Mouse (Mus musculus) urinary bladder, postnatal 14 days (tissue): ENCODE measurements around the gene Prdx1.
"Not testable (repeated sequence)": the region's sequence is repeated elsewhere in the genome, so short reads cannot be mapped to it uniquely, and the experiment has no call there.

Experiments used
- DNase-seq: peaks from one replicate; pipeline ENCODE4 v3.0.0; 2021; ENCODE audit warnings: low spot score

Prdx1 gene

DNA sequence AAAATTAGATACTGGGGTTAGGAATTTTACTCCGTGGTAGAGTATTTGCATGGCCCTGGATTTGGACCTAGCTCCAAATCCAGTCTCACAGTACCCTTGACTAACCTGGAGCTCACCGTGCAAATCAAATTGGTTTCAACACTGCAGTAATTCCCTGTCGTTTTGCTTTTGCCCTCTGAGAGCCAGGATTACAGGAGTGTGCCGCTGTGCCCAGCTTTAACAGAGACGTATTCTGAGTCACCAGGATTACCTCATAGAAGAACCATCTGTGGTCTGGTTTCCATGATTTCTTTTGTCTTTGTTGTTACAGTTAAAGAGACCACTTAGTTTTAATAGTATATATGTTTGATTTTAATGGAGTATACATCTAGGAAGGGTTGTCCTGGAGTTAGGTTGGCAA is 6.2 kb upstream of the Prdx1 start:
- DNase-seq: no peak

DNA sequence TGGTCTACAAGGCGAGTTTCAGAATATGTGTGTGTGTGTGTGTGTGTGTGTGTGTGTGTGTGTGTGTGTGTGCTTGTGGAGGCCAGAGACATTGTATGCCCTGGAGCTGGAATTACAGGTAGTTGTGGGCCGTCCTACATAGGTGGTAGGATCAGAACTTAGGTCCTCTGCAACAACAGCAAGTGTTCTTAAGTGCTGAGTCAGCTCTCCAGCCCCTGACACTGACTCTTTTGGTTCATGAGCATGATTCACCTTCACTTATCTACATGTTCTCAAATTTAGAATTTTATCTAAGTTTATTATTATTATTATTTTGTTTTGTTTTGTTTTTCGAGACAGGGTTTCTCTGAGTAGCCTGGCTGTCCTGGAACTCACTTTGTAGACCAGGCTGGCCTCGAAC is 4.8 kb upstream of the Prdx1 start:
- DNase-seq: not testable (repeated sequence)

DNA sequence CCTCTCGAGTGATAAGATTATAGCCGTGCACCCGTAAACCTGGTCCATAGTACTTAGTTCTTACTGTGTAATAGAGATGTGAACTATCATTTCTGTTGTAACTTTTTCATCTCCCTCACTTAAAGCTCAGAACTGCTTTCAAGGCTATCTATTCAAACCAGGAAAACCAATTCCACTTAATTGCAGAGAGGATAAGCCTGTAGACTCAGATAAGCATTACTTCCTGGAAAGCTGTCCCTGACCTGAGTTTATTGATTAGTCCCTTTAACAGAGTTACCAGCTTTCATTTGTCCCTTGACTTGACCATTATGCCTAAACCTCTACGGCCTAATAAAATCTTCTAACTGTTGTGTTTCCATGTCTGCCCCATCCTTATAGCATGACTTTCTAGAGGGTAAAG is 1.4 kb upstream of the Prdx1 start:
- no peak for DNase-seq

DNA sequence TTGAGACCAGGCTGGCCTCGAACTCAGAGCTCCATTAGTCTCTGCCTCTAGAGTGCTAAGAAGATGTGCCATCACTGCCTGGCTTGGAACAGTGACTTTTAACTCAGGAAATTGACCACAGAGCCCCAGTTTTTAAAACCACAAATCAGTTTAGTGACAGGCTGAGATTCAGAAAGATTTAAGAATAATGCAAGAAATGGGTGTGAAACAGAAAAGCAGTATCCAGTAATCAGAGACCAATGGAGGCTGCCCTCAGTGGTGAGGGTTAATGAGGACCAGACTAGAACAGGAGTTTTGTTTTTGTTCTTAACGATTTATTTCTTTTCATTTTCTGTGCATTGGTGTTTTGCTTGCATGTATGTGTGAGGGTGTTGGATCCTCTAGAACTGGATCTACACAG is 679 bp upstream of the Prdx1 start:
- no peak for DNase-seq

DNA sequence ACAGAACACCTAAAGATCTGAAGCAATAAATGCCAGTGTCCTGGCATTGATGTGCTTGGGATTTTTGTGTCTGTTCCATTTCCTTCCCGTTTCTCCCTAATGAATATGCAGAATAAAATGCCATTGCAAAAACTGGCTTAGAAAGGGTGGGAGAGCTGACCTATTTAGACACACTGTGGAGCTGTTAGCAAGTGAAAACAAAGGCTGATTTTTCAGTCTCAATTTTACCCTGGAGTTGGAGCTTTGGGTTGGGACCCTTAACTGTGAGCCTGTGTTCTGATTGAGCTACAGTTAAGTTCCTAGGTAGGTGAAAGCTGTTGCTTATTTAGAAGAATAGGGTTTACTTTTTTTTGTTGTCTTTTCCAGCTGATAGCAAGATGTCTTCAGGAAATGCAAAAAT is 1.7 kb downstream of the Prdx1 start:
- no peak for DNase-seq

DNA sequence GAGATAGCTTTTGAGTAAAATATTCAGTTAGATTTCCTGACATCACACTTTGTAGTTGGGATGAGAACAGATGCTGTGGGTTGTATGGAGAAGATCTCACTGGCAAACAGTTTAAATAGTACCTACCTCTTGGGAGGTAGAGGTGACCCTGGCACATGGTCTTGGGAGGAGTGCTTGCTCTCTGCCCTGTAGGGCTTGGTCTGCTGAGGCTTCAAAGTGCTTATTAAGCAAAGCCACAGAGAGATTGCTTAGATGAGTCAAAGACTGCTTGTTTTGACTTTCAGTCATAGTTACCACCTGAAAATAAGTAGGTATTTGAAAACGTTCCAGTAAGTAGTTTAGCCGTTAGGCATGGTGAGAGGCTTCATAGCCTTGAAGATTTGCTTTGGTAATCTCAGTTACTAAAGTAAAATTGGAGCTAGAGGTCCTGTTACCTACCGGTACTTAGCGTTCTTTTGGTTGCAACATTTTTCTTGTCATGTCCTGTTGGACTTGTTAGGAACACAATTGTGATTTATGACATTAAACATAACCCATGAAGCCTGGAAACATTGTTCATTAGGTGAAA is 4.0 kb downstream of the Prdx1 start:
- DNase-seq: no peak

DNA sequence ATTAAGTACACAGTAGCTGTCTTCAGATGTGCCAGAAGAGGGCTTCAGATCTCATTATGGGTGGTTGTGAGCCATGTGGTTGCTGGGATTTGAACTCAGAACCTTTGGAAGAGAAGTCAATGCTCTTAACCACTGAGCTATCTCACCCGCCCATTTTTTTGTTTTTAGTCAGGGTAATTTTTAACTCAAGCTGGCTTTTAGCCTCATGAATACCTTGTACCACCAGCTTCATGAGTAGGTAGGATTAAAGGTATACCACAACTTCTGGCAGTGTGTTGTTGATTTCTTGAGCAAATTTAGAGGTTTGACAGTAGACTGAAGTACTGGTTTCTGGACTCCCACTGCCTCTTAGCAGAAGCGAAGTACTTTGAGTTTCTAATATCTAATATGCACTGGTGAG is 6.8 kb downstream of the Prdx1 start:
- no peak for DNase-seq

DNA sequence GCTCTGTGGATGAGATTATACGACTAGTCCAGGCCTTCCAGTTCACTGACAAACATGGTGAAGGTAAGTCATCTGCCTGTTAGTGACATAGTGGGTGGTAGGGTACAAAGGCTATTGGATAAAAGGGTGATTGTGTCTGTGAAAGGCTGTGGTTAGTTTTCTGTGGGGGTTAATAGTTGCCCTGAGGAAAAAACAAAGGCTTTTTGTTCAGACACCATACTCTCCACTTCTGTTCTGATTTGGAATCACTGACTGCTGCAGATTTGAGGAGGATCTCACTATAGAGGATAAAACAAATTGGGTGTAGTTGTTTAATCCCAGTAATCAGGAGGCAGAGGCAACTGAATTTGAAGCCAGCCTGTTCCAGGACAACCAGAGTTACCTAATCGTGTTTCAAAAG is 8.4 kb downstream of the Prdx1 start:
- no peak for DNase-seq

DNA sequence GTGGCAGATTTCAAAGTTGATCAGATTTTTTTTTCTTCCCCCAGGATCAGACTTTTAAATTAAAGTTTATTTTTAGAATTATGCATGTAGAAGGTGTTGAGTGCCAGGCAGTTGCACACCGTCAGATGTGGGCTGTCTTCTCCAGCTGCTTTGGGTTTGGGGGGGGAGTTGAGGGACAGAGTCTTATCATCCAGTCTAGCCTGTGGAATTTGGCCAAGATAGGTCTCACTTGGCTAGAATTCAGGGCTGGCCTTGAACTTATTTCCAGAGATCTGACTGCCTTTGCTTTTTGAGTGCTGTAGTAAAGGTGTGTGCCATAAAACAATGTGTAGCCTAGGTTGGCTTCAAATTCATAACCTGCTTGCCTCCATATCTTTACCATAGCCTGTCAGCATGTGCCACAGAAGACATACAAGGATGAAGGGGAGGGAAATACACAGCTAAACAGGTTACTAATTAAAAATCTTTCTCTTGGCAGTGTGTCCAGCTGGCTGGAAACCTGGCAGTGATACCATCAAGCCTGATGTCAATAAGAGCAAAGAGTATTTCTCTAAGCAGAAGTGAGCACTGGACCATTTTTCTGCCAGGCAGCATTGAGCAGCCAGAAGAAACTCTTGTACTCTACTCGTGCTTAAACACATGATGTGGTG is 13.5 kb downstream of the Prdx1 start:
- DNase-seq: no peak

DNA sequence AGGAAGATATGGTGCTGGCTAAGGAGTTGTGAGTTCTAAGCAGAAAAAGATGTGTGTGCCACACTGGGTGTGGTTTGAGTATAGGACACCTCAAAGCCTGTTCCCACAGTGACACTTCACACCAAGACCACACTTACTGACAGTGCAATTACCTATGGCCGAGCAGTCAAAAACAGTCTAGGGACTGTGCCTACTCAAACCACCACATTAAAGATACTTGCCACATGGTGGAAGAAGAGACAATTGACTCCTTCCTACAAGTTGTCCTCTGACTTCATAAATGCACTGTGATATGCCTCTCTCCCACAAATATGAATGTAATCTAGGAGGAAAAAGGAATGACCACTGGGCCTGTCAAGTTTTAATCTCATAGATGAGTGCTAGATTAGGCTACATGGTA is 15.6 kb downstream of the Prdx1 start:
- no peak for DNase-seq

DNA sequence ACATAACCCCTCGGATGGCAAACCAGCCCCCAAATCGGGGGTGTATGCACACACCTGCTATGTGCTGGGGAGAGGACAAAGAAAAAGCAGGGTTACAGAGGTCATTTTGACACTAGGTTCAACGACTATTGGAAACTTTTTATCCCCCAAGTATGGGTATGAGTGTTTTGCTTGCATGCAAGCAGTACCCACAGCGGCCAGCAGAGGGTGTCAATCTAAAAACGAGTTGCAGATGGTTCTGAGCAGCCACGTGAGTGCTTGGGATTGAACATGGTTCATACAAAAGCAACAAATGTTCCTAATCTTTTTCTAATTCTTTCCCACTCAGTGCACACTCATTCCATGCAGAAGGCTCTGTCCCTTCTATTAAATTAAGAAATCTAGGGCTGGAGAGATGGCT is 18.5 kb downstream of the Prdx1 start:
- DNase-seq: peak; percentile 77

DNA sequence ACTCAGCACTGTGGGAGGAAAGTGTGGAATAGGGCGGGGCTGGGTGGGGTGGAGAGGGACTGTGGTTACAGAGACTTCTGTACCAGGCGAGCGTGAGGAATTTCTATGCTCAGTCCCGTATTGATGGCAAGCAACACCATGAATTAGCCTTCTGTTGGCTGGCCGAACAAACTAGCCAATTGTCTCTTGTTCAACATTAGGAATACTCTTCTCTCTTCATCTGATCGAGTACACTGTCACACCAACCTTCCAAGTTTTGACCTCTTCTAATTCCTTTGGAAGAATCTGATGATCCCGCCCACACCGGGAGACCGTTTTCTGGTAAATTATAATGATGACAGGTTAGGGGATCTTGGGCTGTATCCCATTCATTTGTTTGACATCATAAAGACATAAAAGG is 22.3 kb downstream of the Prdx1 start:
- no peak for DNase-seq

DNA sequence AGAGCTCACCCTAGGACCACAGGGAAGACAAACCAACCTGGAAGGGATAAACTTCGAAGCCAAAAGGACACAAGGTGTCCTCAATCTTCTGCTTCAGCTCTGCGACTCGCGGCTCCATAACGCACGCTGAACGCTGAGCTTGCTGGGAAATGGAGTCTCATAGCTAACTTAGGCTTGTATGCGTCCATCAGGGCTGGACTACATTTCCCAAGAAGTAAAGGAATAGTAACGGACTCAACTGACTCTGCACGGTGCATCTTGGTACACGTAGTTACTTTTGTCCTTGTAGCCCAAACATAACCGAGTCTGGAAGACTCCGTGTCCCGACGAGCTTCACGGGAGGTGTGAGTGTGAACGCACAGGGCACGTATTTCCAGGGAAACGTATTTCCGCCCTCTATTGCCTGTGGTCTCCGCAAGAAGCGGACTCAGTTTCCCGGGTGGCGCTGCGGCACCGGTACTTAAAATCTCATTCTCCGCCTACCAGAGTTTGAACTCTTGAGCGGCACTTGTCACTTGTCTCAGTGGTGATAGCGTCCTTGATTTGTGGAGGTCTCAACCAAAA is 22.9 kb downstream of the Prdx1 start, which contains the start of the genes Mmachc and Ccdc163:
Gene Mmachc, minus strand, starts transcription at position 206 of the 564 bp plus-strand sequence.
Gene Ccdc163, plus strand, starts transcription at position 309 of the 564 bp plus-strand sequence.
- peak; percentile 91 for DNase-seq

DNA sequence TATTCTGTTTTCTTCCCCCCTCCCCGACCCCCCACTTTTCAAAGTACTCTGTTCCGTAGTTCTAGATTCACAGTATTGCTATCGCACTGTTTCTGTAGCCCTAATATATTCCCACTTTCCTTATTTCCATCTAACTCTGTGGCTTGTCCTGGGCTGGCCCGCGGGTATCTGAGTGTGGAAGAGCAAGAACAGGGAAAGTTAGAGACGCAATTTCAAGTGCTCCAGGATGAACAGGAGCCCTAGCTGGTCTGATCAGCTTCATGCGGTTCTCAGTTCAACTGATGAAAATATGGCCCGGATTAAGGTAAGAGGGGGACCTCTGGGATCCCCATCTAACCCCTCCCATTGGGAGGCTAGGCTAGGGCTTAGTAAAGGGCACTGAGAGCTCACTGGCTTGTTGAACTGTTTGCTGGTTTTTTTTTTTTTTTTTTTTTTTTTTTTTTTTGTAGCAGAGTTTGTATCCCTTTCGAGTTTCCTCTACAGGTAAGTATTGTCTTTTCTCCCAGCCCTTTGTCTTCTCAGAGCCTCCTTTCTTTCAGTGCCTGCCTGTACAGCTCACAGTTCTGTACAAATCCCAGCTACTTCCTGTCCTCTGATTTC is 23.5 kb downstream of the Prdx1 start:
- DNase-seq: no peak

DNA sequence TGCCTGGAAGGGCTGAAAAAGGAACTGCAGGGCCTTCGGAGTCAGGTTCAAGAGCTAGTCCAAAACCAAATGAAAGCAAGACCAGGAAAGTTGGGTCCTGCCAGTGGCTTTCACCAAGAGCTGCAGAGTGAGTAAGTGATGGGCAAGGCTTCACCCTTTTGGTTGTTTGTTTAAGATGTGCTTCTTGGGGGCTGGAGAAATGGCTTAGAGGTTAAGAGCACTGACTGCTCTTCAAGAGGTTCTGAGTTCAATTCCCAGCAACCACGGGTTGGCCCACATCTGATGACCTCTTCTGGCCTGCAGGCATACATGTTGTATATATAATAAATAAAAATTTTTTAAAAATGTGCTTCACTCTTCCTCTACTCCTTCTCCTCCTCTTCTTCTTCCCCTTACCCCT is 24.8 kb downstream of the Prdx1 start:
- no peak for DNase-seq

DNA sequence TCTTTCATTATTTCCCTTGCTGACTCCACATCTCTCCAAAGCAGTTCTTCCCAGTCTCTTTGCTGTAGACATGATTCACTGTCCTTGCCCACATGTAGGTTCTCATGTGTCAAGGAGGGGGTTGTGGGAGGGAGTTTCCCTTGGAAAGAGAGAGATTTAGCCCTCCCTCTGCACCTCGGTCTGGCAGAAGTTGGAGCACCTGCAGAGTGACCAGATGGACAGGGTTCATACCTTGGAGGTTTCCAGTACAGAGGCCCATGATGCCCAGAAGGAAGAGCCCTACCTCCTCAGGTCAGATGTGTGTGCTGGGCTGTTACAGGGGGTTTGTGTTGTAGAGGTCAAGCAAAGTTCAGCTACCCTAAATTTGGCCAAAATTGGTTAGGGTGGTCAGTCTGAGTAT is 27.2 kb downstream of the Prdx1 start:
- DNase-seq: no peak

DNA sequence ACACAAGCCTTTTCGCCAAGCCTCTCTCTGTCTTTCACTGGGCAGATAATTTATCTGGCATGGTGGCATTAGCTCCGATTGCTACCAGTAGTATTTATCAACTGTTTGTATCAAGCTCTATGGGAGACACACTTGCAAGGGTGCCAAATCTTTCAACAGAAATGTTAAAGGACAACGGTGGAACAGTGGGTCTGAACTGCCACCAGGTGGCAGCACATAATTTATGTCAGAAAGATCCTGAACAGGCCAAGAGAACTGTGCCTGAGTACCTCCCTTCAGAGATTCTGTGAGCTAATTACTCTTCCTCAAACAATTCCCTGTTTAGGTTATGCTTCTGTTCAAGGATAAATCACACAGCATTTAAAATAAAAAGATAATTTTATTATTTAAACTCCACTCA is 34.1 kb downstream of the Prdx1 start:
- peak; percentile 73 for DNase-seq

DNA sequence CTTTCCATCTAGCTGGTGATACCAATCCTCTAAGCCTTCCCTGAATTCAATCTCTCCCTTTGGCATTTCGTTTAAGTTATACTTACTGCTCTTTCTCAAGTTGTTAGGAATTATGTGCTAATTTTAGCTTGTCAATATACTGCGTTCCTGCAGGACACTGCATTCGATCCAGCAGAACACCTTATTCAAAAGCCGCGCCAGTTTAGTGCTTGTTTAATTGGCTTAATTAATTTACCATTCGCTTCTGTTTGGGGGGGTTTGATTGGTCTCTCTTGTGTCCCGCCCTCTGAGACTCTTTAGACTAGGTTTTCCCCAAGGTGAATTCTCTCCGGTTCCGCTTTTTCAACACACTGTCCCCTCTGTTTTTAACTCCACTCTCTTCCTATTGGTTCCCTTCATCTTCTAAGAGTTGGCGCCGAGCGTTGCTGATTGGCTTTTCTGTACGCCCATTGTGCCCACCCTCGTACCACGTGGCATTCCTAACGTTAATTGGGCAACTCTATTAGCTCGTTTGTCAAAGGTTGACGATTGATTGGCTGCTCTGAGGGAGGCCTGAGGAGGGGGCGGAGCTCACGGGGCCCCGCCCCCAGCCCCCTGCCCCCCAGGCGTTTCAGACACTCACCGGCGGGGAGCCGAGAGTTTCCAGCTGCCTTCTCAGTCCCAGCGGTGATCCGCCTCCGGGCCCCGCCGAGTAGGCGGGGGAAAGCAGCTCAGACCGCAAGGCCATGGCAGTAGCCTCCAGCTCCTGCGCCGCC is 35.2 kb downstream of the Prdx1 start, which contains the start of gene Tesk2:
Gene Tesk2, plus strand, starts transcription at position 606 of the 755 bp plus-strand sequence.
- DNase-seq: peak; percentile 94

DNA sequence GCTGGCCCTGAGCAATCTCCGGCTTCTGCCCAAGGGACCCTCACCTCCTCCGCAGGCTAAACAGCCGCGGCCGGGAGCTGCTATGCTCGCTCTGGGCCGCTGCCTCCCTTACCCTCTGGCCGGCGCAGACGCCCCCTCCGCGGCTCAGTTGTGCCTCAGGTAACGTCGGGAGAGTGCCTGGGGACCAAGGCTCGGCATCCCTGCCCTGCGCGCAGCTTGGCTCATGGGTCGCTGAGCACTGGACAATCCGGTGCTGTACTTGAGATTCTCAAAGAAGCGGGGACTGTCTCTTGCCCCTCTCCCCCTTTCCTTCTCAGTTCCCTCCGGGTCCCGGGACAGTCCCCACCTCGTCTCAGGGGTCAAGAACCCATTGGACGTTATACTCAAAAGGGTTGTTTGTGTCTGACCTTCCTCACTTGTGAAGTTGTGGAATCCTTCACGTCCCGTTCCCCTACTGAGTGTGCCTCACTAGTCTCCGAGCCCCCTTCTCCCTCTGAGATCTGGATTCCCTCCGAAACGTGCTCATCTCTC is 35.8 kb downstream of the Prdx1 start:
- no peak for DNase-seq

DNA sequence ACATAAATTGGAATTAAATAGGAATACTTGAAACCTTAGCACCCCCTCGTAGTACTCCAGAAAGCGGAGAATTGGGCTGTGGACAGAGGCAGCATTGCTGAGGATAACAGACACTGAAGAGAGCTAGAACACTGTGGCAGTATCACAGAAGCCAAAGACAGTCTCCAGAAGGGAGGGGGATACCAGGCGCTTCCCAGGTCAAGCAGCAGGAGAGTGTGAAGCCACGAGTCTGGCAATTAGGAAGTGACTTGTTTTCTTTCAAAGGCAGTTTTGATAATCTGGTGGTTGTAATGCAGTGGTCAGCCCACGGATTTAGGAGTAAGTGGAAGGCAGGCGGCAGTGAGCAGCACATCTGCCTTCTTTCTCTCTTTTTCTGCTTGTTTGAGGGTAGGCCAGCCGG is 36.9 kb downstream of the Prdx1 start:
- DNase-seq: no peak

DNA sequence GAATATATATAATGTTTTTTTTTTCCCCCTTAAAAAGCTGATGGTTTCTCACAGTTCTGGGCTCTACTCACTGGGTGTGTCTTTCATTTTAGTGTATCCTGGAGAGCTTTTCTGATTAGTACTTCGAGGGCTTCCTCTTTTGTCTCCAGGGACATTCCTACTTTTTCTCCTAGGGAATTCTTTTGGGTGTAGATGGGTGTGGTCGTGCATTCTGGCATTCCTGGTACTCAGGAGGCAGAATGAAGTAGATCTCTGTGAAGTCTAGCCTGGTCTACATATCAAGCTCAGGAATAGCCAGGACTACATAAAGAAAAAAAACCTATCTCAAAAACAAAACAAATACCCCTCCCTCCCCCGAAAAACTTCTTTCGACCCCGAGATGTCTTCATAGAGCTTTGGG is 40.1 kb downstream of the Prdx1 start:
- DNase-seq: no peak

DNA sequence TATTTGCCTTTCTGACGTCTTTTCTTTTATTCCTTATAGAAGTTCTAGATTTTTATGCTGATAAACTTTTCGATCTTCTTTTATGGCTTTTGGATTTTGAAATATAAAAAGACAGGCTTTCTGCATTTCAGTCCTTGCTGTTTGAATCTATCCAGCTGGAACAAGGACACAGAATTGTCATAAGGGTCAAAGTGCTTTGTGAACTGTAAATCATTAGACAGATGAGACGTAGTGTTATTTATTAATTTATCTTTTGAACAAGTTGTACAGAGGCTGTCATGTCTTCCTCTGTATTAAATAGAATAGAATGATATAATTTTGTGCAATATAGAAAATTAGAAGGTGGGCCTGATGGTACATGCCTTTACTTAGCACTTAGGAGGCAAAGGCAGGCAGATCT is 42.1 kb downstream of the Prdx1 start:
- DNase-seq: no peak
